Mouse (Mus musculus) heart, embryonic 11.5 days (tissue): ENCODE results near the gene Akap13. TPM values are rescaled to one million over a fixed set of nuclear protein-coding genes. Genes with fewer than 3 reads are reported as not detected.

ENCODE experiments used
- ATAC-seq: fragments of 200-750 bp; cut with Nextera tagmentation; replicated peaks from 2 replicates; pipeline ENCODE4 v1.8.0; 2017; ENCODE audit warnings: moderate library complexity; ENCODE audit not compliant: insufficient number of reproducible peaks, low FRiP score, low TSS enrichment
- H3K27ac ChIP-seq: fragments of 300-500 bp; sonication (generic); 2 replicates; pipeline ENCODE4 v1.5.1; 2014; ENCODE audit warnings: mild to moderate bottlenecking, low read depth, low read length
- H3K27me3 ChIP-seq: fragments of 300-500 bp; sonication (generic); 2 replicates; pipeline ENCODE4 v1.6.1; 2014; ENCODE audit warnings: mild to moderate bottlenecking, low read length, mixed read lengths; ENCODE audit not compliant: control insufficient read depth, insufficient read depth
- H3K36me3 ChIP-seq: fragments of 300-500 bp; sonication (generic); 2 replicates; pipeline ENCODE4 v1.6.1; 2014; ENCODE audit warnings: mild to moderate bottlenecking, low read length, moderate library complexity, mixed read lengths; ENCODE audit not compliant: control insufficient read depth, insufficient read depth
- H3K4me1 ChIP-seq: fragments of 300-500 bp; sonication (generic); 2 replicates; pipeline ENCODE4 v1.6.1; 2014; ENCODE audit warnings: low read length; ENCODE audit not compliant: control insufficient read depth, insufficient read depth
- H3K4me2 ChIP-seq: fragments of 300-500 bp; sonication (generic); 2 replicates; pipeline ENCODE4 v1.6.1; 2014; ENCODE audit warnings: mild to moderate bottlenecking, moderate library complexity
- H3K4me3 ChIP-seq: fragments of 300-500 bp; sonication (generic); 2 replicates; pipeline ENCODE4 v1.5.1; 2014; ENCODE audit warnings: low read depth, low read length
- H3K9ac ChIP-seq: fragments of 300-500 bp; sonication (generic); 2 replicates; pipeline ENCODE4 v1.6.1; 2014; ENCODE audit warnings: mild to moderate bottlenecking, low read depth, low read length, moderate library complexity
- H3K9me3 ChIP-seq: fragments of 300-500 bp; sonication (generic); replicated peaks from 2 replicates; pipeline ENCODE4 v1.6.1; 2016; ENCODE audit warnings: low read length; ENCODE audit not compliant: control insufficient read depth
- WGBS: fragments of 180-500 bp; shearing (Covaris S2); extraction: QIAGEN DNeasy Blood & Tissue Kit; methylation state at CpG from one replicate; pipeline ENCODE4 v1.1.7; 2014; ENCODE audit not compliant: insufficient replicate concordance; 5-methylcytosine and 5-hydroxymethylcytosine counted together
- polyA plus RNA-seq: library from polyadenylated mRNA; unstranded; fragments of >200 nt; fragmentation: Nextera tagmentation; extraction: Ambion mirVana; gene quantifications from 2 replicates; pipeline ENCODE4 v1.2.1, GENCODE M21; 2014

Gene Akap13
- polyA plus RNA-seq, 1 experiment from 2014 or later: 68.1 TPM

GRCm38 (mm10) chr7:75666982-75667381 is 211.6 kb downstream of the Akap13 start:
- ATAC-seq: no peak
- Histone ChIP-seq H3K4me1 (peaks cover 11% of the 10 kb centered on the region), H3K4me3 (no peak overlapping the region), H3K4me2 (no peak overlapping the region), H3K9ac (no peak overlapping the region), H3K36me3 (no peaks in the 10 kb centered on the region), H3K9me3 (no peaks in the 10 kb centered on the region), H3K27me3 (no peaks in the 10 kb centered on the region), H3K27ac (no peak overlapping the region)
- WGBS: 74% methylated on average over 3 of the region's 3 CpGs

GRCm38 (mm10) chr7:75667531-75667930 is 212.2 kb downstream of the Akap13 start:
- H3K9ac ChIP-seq: no peak overlapping the region
- H3K4me3 ChIP-seq: no peak overlapping the region
- no peaks in the 10 kb centered on the region for H3K9me3 ChIP-seq
- no peaks in the 10 kb centered on the region for H3K36me3 ChIP-seq
- 92% methylated on average over 6 of the region's 6 CpGs for WGBS
- no peak overlapping the region for H3K27ac ChIP-seq
- H3K4me2 ChIP-seq: no peak overlapping the region
- H3K27me3 ChIP-seq: no peaks in the 10 kb centered on the region
- H3K4me1 ChIP-seq: peaks cover 11% of the 10 kb centered on the region
- ATAC-seq: no peak

DNA sequence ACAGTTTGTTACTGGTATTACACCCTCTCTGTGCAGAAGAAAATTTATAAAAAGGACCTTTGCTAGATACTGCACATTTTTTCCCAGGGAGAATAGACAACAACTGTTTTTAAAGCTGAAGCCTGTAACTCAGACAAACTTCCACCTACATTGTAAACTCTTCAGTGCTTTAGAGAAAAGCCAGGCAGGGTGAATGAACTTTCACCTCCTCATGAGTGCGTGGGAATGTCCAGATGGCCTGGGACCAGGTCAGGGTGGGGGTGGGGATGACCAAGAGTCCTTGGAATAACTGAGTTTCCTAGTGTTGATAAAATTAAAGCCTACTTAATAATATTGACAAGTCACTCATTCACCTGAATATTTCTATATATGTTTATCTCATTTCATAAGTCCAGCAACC is 213.1 kb downstream of the Akap13 start:
- no peak overlapping the region for H3K9ac ChIP-seq
- peaks cover 11% of the 10 kb centered on the region for H3K4me1 ChIP-seq
- no peak overlapping the region for H3K4me3 ChIP-seq
- no peak for ATAC-seq
- no peaks in the 10 kb centered on the region for H3K36me3 ChIP-seq
- H3K9me3 ChIP-seq: no peaks in the 10 kb centered on the region
- no peak overlapping the region for H3K4me2 ChIP-seq
- H3K27ac ChIP-seq: no peak overlapping the region
- WGBS: 41% methylated on average over 1 of the region's 1 CpGs
- no peaks in the 10 kb centered on the region for H3K27me3 ChIP-seq

GRCm38 (mm10) chr7:75669416-75669815 is 214.1 kb downstream of the Akap13 start:
- Histone ChIP-seq H3K9me3 (no peaks in the 10 kb centered on the region), H3K27me3 (no peaks in the 10 kb centered on the region), H3K36me3 (no peaks in the 10 kb centered on the region), H3K4me3 (no peak overlapping the region), H3K4me2 (no peak overlapping the region), H3K27ac (peak overlapping the region; percentile 41; the same call in 1 of the 2 replicates), H3K4me1 (peaks cover 11% of the 10 kb centered on the region), H3K9ac (no peak overlapping the region)
- 48% methylated on average over 6 of the region's 6 CpGs for WGBS
- ATAC-seq: no peak

- Histone ChIP-seq H3K9me3 (no peaks in the 10 kb centered on the region), H3K4me3 (no peak overlapping the region), H3K36me3 (peaks cover 10% of the 10 kb centered on the region), H3K4me2 (no peak overlapping the region), H3K4me1 (no peaks in the 10 kb centered on the region), H3K9ac (no peak overlapping the region), H3K27me3 (no peaks in the 10 kb centered on the region), H3K27ac (no peak overlapping the region)
- 91% methylated on average over 9 of the region's 9 CpGs for WGBS
- no peak for ATAC-seq
Measured at GRCm38 (mm10) chr7:75679631-75680030, 224.3 kb downstream of the Akap13 start.

GRCm38 (mm10) chr7:75682901-75683300 is 227.6 kb downstream of the Akap13 start:
- 97% methylated on average over 1 of the region's 1 CpGs for WGBS
- H3K4me1 ChIP-seq: no peaks in the 10 kb centered on the region
- no peak for ATAC-seq
- H3K4me2 ChIP-seq: no peak overlapping the region
- H3K27ac ChIP-seq: no peak overlapping the region
- H3K9ac ChIP-seq: no peak overlapping the region
- H3K9me3 ChIP-seq: no peaks in the 10 kb centered on the region
- peaks cover 6% of the 10 kb centered on the region for H3K36me3 ChIP-seq
- no peaks in the 10 kb centered on the region for H3K27me3 ChIP-seq
- H3K4me3 ChIP-seq: no peak overlapping the region

DNA sequence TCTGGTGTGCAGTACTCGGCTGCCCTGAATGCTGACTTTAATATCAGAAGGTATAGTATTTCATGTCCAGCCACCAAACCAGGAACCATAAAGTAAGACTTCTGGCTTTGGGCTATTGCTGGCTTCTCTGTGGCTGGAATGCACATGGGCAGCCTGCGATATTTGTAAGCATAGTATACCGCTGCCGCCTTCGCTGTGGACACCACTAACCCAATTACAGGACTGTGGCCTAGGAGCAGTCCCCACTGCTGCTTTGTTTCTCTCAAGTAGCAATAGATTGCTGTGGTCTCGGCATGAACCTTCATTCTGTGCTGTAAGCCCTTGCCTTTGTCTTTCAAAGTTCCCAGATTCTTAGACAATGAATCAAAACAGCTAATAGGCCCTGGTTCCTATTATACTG is 228.1 kb downstream of the Akap13 start:
- H3K27me3 ChIP-seq: no peaks in the 10 kb centered on the region
- no peak overlapping the region for H3K4me2 ChIP-seq
- ATAC-seq: no peak
- H3K9ac ChIP-seq: no peak overlapping the region
- H3K36me3 ChIP-seq: peaks cover 10% of the 10 kb centered on the region
- 87% methylated on average over 6 of the region's 6 CpGs for WGBS
- H3K4me1 ChIP-seq: no peaks in the 10 kb centered on the region
- no peaks in the 10 kb centered on the region for H3K9me3 ChIP-seq
- no peak overlapping the region for H3K4me3 ChIP-seq
- H3K27ac ChIP-seq: no peak overlapping the region

GRCm38 (mm10) chr7:75684976-75685375 is 229.6 kb downstream of the Akap13 start:
- WGBS: 72% methylated on average over 3 of the region's 3 CpGs
- H3K4me1 ChIP-seq: no peaks in the 10 kb centered on the region
- no peak overlapping the region for H3K27ac ChIP-seq
- peaks cover 13% of the 10 kb centered on the region for H3K36me3 ChIP-seq
- no peaks in the 10 kb centered on the region for H3K9me3 ChIP-seq
- no peaks in the 10 kb centered on the region for H3K27me3 ChIP-seq
- H3K4me3 ChIP-seq: no peak overlapping the region
- H3K4me2 ChIP-seq: no peak overlapping the region
- no peak overlapping the region for H3K9ac ChIP-seq
- ATAC-seq: no peak

DNA sequence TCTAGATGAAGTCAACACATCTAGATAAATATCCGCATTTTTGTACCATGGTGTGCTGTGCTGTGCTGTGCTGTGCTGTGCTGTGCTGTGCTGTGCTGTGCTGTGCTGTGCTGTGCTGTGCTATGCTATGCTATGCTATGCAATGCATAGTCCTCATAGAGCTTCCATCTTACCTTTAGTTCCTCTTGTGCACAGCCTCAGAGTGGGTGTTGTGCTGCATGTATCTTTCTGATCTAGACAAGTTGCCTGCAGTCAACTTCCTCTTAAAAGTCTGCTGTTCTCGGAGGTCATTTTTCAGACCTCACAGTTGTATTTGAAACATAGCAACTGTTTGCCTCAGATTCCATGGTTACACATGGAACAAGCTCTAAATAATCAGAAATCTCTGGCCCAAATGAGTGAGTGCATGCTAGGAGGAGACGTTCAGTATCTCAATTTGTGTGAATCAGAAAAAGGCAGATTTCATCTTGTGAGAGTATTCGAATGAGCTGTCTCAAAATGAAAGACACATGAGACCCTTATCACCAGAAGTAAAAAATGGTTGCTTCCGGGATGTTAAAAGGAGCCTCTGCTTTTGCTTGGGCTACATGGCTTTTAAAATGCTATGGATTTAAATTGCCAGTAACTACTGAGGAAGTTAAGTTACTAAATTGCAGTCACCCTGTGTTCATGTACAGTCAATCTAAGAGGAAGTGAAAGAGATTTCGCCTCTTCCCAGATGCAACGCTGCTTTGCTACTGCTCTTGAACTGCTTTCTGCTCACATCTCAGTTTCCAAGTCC is 230.9 kb downstream of the Akap13 start:
- H3K4me3 ChIP-seq: no peak overlapping the region
- no peak overlapping the region for H3K4me2 ChIP-seq
- H3K27ac ChIP-seq: no peak overlapping the region
- H3K9me3 ChIP-seq: no peaks in the 10 kb centered on the region
- 78% methylated on average over 7 of the region's 7 CpGs for WGBS
- H3K9ac ChIP-seq: no peak overlapping the region
- ATAC-seq: no peak
- no peaks in the 10 kb centered on the region for H3K4me1 ChIP-seq
- H3K36me3 ChIP-seq: peaks cover 13% of the 10 kb centered on the region
- H3K27me3 ChIP-seq: no peaks in the 10 kb centered on the region
